Mouse (Mus musculus): Measurements from ENCODE around the gene Cdk4. TPM values are rescaled to one million over a fixed set of nuclear protein-coding genes. Genes with fewer than 3 reads are reported as not detected.
"Not testable (repeated sequence)": the region's sequence is repeated elsewhere in the genome, so short reads cannot be mapped to it uniquely, and the experiment has no call there.

The Cdk4 gene
- polyA plus RNA-seq, 1 experiment from 2014 or later = 3,066 TPM

DNA sequence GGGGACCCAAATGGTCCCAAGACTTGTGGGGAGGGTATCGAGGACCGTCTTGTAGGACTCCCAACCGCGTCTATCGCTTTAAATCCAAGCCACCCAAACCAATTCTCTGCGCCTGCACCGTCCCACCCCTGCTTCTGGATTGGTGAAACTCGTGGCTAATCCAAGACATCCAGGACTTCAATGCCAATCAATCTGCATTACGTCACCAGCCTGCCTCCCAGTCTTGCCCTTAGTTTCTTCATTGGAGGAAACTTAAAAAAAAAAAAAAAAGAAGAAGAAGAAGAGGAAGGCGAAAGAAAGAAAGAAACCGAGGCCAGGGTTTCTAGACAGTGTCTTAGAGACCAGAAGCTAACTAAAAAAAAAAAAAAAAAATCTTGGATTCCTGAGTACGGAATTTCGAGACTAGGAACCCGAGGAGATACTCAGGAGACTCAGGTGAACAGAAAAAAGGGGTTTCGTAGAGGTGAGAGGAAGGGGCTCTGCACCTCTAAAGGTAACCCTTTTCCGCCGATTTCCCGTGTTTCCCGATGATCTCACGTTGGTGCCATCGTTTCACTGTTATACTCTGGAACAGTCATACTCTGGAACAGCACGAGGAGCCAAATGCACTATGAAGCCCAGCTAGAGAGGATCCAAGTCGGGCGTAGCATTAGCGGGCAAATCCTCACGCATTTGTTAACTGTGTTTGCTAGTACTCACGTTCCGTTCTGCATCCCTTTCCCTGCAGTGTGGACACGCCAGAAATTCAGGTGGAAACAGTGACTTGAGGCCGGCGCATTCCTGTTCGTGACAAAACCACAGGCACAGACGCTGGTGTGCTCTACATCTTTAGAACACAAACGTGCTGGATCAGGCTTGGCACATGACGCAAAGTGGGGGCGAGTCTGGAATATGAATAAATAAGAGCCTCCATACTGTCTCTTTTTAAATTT, 7.1 kb downstream of the Cdk4 start, which contains the start of gene Tspan31:
Gene Tspan31, minus strand, starts transcription at position 75 of the 932 bp plus-strand sequence.
- Histone ChIP-seq H3K27ac (peak within 1 kb of the TSS; percentile 92), H3K36me3 (replicated peaks) (peaks cover 34% of the 10 kb centered on the region), H3K4me3 (peak within 1 kb of the TSS; percentile 66), H3K27me3 (ENCODE audit: poor library complexity, severe bottlenecking) (peaks cover 6% of the 10 kb centered on the region; the same call in 1 of the 2 replicates), H3K4me1 (peaks cover 51% of the 10 kb centered on the region), H3K9me3 (no peaks in the 10 kb centered on the region)
- DNase-seq (ENCODE audit: extremely low spot score, low spot score) = peak; percentile 92
- WGBS = 4% methylated on average over 36 of the region's 36 CpGs

DNA sequence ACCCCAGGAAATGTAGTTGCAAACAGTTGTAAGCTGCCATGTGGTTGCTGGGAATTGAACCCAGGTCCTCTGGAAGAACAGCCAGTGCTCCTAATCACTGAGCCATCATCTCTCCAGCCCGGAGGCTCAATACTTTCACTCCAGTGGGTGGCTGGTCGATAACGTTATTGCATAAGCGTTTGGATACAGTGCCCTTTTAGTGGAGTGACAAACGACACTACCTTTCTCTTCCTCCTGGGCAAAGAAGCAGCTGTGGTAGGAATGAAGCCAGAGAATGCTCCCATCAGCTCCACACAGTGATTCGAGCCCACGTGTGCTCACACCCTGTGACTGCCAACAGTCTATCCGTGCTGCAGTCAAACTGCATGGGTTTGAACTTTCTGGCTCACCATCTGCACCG, 7.9 kb downstream of the Cdk4 start:
- peaks cover 27% of the 10 kb centered on the region for H3K36me3 ChIP-seq (replicated peaks)
- H3K4me1 ChIP-seq = peaks cover 47% of the 10 kb centered on the region
- H3K4me3 ChIP-seq = peak overlapping the region; percentile 66
- WGBS = 86% methylated on average over 9 of the region's 9 CpGs
- no peaks in the 10 kb centered on the region for H3K9me3 ChIP-seq
- DNase-seq (ENCODE audit: extremely low spot score, low spot score) = no peak
- H3K27ac ChIP-seq = peak overlapping the region; percentile 92; the same call in 1 of the 2 replicates
- H3K27me3 ChIP-seq (ENCODE audit: poor library complexity, severe bottlenecking) = peaks cover 12% of the 10 kb centered on the region; the same call in 1 of the 2 replicates

- DNase-seq (ENCODE audit: extremely low spot score, low spot score); H3K9me3 ChIP-seq; H3K27ac ChIP-seq; H3K4me3 ChIP-seq: not testable (repeated sequence)
- peaks cover 16% of the 10 kb centered on the region for H3K36me3 ChIP-seq (replicated peaks)
- H3K27me3 ChIP-seq (ENCODE audit: poor library complexity, severe bottlenecking) = peaks cover 22% of the 10 kb centered on the region
- 89% methylated on average over 4 of the region's 4 CpGs for WGBS
- H3K4me1 ChIP-seq = peaks cover 43% of the 10 kb centered on the region
These were observed 8.9 kb downstream of the Cdk4 start for GRCm38 (mm10) chr10:127072270-127072669.

DNA sequence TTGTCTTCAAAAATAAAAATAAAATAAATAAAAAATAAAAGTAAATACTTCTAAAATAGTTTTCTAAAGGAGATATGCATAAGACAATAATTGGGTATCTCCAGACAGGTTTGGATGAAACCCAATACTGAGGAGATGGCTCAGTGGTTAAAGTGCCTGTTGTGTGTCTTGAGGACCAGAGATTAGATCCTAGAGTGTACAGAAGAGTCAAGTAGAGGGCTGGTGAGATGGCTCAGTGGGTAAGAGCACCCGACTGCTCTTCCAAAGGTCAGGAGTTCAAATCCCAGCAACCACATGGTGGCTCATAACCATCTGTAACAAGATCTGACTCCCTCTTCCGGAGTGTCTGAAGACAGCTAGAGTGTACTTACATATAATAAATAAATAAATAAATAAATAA, 9.6 kb downstream of the Cdk4 start:
- H3K9me3 ChIP-seq; H3K4me3 ChIP-seq; H3K36me3 ChIP-seq (replicated peaks); DNase-seq (ENCODE audit: extremely low spot score, low spot score); H3K27ac ChIP-seq: not testable (repeated sequence)
- peaks cover 43% of the 10 kb centered on the region for H3K4me1 ChIP-seq
- WGBS = 92% methylated on average over 2 of the region's 2 CpGs
- peaks cover 29% of the 10 kb centered on the region for H3K27me3 ChIP-seq (ENCODE audit: poor library complexity, severe bottlenecking)

GRCm38 (mm10) chr10:127073981-127074380, 10.6 kb downstream of the Cdk4 start:
- 98% methylated on average over 1 of the region's 1 CpGs for WGBS
- no peaks in the 10 kb centered on the region for H3K9me3 ChIP-seq
- peaks cover 43% of the 10 kb centered on the region for H3K4me1 ChIP-seq
- no peak overlapping the region for H3K27ac ChIP-seq
- H3K36me3 ChIP-seq (replicated peaks) = no peaks in the 10 kb centered on the region
- no peak overlapping the region for H3K4me3 ChIP-seq
- peaks cover 39% of the 10 kb centered on the region for H3K27me3 ChIP-seq (ENCODE audit: poor library complexity, severe bottlenecking)
- no peak for DNase-seq (ENCODE audit: extremely low spot score, low spot score)

DNA sequence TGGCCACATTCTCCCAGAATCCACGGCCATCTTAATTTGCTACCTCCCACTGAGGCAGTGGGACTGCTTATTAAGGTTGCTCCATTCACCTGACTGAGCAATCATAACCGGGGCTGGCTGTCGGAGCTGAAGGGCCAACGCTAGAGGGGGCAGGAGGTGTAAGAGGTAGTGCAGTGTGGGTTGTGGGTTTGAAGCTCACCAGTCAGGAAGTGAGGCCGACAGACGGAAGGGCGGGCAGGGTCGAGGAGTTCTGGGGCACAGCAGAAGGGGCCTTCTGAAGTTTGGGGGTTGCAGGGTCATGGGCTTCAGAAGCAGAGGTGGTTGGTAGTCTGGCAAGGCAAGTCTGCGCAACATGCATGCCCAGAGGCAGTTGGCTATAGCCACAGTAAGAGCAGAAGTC, 11.7 kb downstream of the Cdk4 start, which contains the start of gene Agap2:
Gene Agap2, plus strand, starts transcription at position 205 of the 400 bp plus-strand sequence.
- WGBS = 79% methylated on average over 9 of the region's 9 CpGs
- peaks cover 50% of the 10 kb centered on the region for H3K27me3 ChIP-seq (ENCODE audit: poor library complexity, severe bottlenecking)
- no peak within 1 kb of the TSS for H3K27ac ChIP-seq
- no peak within 1 kb of the TSS for H3K4me3 ChIP-seq
- no peaks in the 10 kb centered on the region for H3K36me3 ChIP-seq (replicated peaks)
- H3K4me1 ChIP-seq = peaks cover 46% of the 10 kb centered on the region
- DNase-seq (ENCODE audit: extremely low spot score, low spot score) = no peak
- H3K9me3 ChIP-seq = 0 out of 2 replicates have a peak, but pooled peaks cover 1% of the 10 kb centered on the region

DNA sequence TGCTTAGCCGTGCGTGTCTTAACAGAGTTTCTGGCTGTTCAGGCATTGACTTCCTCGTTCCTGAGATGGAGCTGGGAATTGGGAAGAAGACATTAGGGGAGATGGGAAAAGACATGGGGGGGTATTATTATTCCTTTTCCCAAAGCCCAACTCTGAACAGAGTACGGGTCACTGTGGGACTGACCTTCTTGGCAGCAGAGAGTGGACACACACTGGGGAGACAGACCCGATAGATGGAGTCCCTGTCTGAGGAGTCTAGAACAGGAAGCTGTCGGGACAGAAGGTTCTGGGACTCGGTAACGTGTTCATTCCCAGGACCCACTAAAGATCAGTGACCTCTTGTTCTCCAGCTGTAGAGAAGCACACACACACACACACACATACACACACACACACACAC, 12.3 kb downstream of the Cdk4 start:
- Histone ChIP-seq H3K27ac (no peak overlapping the region), H3K4me3 (no peak overlapping the region), H3K9me3 (0 out of 2 replicates have a peak, but pooled peaks cover 3% of the 10 kb centered on the region), H3K27me3 (ENCODE audit: poor library complexity, severe bottlenecking) (peaks cover 56% of the 10 kb centered on the region), H3K4me1 (peaks cover 50% of the 10 kb centered on the region), H3K36me3 (replicated peaks) (no peaks in the 10 kb centered on the region)
- DNase-seq (ENCODE audit: extremely low spot score, low spot score) = no peak
- 76% methylated on average over 8 of the region's 8 CpGs for WGBS

GRCm38 (mm10) chr10:127076082-127076481, 12.7 kb downstream of the Cdk4 start:
- Histone ChIP-seq H3K4me3 (no peak overlapping the region), H3K4me1 (peaks cover 50% of the 10 kb centered on the region), H3K9me3 (0 out of 2 replicates have a peak, but pooled peaks cover 3% of the 10 kb centered on the region), H3K36me3 (replicated peaks) (no peaks in the 10 kb centered on the region), H3K27me3 (ENCODE audit: poor library complexity, severe bottlenecking) (peaks cover 60% of the 10 kb centered on the region), H3K27ac (no peak overlapping the region)
- no peak for DNase-seq (ENCODE audit: extremely low spot score, low spot score)
- 58% methylated on average over 4 of the region's 4 CpGs for WGBS

- peak overlapping the region; percentile 68 for H3K4me3 ChIP-seq
- H3K9me3 ChIP-seq = 0 out of 2 replicates have a peak, but pooled peaks cover 3% of the 10 kb centered on the region
- no peak for DNase-seq (ENCODE audit: extremely low spot score, low spot score)
- H3K4me1 ChIP-seq = peaks cover 59% of the 10 kb centered on the region
- H3K27me3 ChIP-seq (ENCODE audit: poor library complexity, severe bottlenecking) = peaks cover 75% of the 10 kb centered on the region
- H3K36me3 ChIP-seq (replicated peaks) = no peaks in the 10 kb centered on the region
- WGBS = 5% methylated on average over 10 of the region's 10 CpGs
- H3K27ac ChIP-seq = 0 out of 2 replicates have a peak overlapping the region, but pooled peaks have one; percentile 25
These were observed 14.2 kb downstream of the Cdk4 start for GRCm38 (mm10) chr10:127077515-127077914.

DNA sequence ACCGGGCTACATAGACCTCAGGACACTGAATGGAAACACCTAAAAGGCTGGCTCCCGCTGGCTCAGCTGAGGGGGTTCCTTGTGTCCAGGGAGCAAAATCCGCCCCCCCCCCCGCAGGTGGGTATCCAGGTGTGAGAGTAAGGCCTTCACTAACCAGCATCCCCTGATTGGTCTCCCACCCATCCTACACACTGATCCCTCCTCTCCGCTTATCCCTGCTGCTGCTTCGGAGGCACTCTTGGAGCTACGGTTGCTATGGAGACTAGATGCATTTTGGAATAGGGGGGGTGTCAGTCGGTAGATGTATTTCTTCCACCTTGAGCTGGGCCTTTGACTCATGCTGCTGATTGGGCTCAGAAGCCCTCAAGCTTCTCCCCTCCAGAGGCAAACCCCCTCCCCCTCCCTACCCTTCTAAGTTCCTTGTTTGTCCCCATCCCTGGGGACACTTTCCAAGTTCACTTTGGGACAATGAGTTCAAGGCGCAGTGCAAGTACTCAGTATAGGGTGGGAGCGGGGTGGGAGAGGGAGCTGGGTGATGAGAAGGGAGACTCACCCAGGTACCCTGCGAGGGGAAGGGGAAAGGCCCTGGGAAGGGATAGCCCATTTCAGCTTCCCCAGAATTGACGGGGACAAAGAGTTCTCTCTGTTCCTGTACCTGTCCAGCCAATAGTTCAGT, 14.8 kb downstream of the Cdk4 start:
- Histone ChIP-seq H3K4me3 (peak overlapping the region; percentile 68), H3K27ac (peak overlapping the region; percentile 76), H3K36me3 (replicated peaks) (no peaks in the 10 kb centered on the region), H3K4me1 (peaks cover 59% of the 10 kb centered on the region), H3K9me3 (0 out of 2 replicates have a peak, but pooled peaks cover 3% of the 10 kb centered on the region), H3K27me3 (ENCODE audit: poor library complexity, severe bottlenecking) (peaks cover 81% of the 10 kb centered on the region)
- 3% methylated on average over 12 of the region's 12 CpGs for WGBS
- DNase-seq (ENCODE audit: extremely low spot score, low spot score) = no peak

DNA sequence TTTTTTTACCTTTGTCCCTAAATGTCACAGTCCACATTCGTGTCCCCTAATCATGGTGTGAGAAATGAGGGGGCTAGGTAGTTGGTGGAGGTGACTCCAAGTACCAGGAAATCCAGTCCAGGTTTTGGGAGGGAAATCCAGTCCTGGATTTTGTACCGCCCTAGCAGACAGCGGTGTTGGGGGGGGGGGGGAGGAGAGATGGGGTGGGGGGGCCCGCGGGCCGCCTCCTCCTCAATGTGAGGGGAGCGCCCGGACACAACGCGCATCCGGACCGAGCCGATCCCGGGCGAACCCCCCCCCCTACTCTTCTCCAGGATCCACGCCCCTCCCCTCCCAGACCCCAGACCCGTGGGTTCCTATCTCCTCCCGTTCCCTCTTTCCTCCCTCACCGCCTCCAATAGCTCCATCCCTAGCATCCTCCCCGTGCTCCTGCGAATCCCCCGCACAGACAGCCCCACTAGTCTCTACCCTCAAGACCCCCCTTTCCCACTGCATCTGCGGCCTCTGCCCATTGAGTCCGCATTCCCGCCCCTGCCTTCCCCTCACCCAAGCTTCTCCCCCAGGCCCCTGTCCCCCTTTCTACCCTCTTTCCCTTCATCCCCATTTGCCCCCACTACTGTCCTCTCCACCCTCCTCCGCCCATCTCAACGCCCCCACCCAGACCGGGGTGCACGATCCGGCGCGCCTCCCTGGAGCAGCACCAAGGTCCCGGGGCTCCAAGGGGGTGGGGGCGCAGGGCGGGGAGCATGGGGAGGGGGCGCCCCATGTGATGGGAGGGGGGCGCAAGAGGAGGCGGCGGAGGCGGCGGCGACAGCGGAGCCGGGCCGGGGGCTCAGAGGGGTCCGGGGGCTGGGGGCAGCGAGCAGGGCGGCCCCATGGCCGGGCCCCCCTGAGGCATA, 15.6 kb downstream of the Cdk4 start:
- peaks cover 89% of the 10 kb centered on the region for H3K27me3 ChIP-seq (ENCODE audit: poor library complexity, severe bottlenecking)

More for the DNA sequence above, 15.6 kb downstream of the Cdk4 start:
- WGBS = 2% methylated on average over 48 of the region's 49 CpGs
- 0 out of 2 replicates have a peak, but pooled peaks cover 3% of the 10 kb centered on the region for H3K9me3 ChIP-seq
- peak overlapping the region; percentile 76 for H3K27ac ChIP-seq
- H3K4me1 ChIP-seq = peaks cover 59% of the 10 kb centered on the region
- H3K36me3 ChIP-seq (replicated peaks) = no peaks in the 10 kb centered on the region
- DNase-seq (ENCODE audit: extremely low spot score, low spot score) = peak; percentile 68
- H3K4me3 ChIP-seq = peak overlapping the region; percentile 68

All from forebrain, embryonic 10.5 days (tissue).